In genomic region chr6:115978596-115978995, GRCm38 (mm10) we compare ENCODE assay signal across 24 mouse cellular contexts. TPM values are rescaled to one million over a fixed set of nuclear protein-coding genes. Genes with fewer than 3 reads are reported as not detected.
A peak's percentile ranks its signal among the peaks of the same experiment; 100 is the strongest.
DNase-seq lines count a peak whose midpoint lies in the region; ATAC-seq and TF ChIP-seq lines count a peak whose summit lies in the region.
"Had no signal": no experiment of that assay in that cellular context is flagged by ENCODE, and none has a peak within 500 bp of the region (broad histone marks: within the 10 kb centered on the region; RNA-seq: fewer than 3 reads in every experiment).

No protein-coding gene starts in this region.

- H3K4me3 ChIP-seq in gastrocnemius, adult 2 months = no peak overlapping the region
- H3K4me3 ChIP-seq in liver, postnatal 0 days (ENCODE audit: low read depth, low read length) = no peak overlapping the region
- no peak overlapping the region for H3K4me3 ChIP-seq in liver, embryonic 12.5 days
- H3K4me3 ChIP-seq in E14TG2a.4 (replicated peaks; ENCODE audit: low read length) = no peak overlapping the region
- H3K4me3 ChIP-seq in bone marrow, adult 2 months (replicated peaks; ENCODE audit: control insufficient read depth, low read depth, low read length) = no peak overlapping the region
- H3K4me3 ChIP-seq: embryonic facial prominence, embryonic 10.5 days; erythroblast, embryonic 14.5 days; heart, embryonic 10.5 days; limb, embryonic 15.5 days; neural tube, embryonic 15.5 days had no signal

- TF ChIP-seq POLR2A in bone marrow, adult 2 months (IDR thresholded peaks at IDR 0.05; ENCODE audit: borderline replicate concordance, control insufficient read depth, low read depth, low read length) = no peak

- no peaks in the 10 kb centered on the region for H3K9me3 ChIP-seq in liver, postnatal 0 days (ENCODE audit: low read length)
- no peaks in the 10 kb centered on the region for H3K9me3 ChIP-seq in liver, embryonic 12.5 days (replicated peaks)
- no peaks in the 10 kb centered on the region for H3K9me3 ChIP-seq in E14TG2a.4 (ENCODE audit: low read length)
- H3K9me3 ChIP-seq: embryonic facial prominence, embryonic 10.5 days; heart, embryonic 10.5 days; limb, embryonic 15.5 days; neural tube, embryonic 15.5 days had no signal

- no peak overlapping the region for H3K9ac ChIP-seq in liver, postnatal 0 days (replicated peaks)
- H3K9ac ChIP-seq in liver, embryonic 12.5 days = no peak overlapping the region
- H3K9ac ChIP-seq: limb, embryonic 15.5 days; neural tube, embryonic 15.5 days had no signal

- 0 out of 2 replicates have a peak, but pooled peaks cover 2% of the 10 kb centered on the region for H3K4me1 ChIP-seq in liver, postnatal 0 days (ENCODE audit: insufficient read depth)
- no peaks in the 10 kb centered on the region for H3K4me1 ChIP-seq in liver, embryonic 12.5 days
- H3K4me1 ChIP-seq in E14TG2a.4 (replicated peaks; ENCODE audit: low read depth, low read length) = peaks cover 11% of the 10 kb centered on the region; the same call in 1 of the 2 replicates
- no peaks in the 10 kb centered on the region; the same call in 1 of the 2 replicates for H3K4me1 ChIP-seq in bone marrow, adult 2 months (ENCODE audit: control insufficient read depth, insufficient read depth, low read length)

- ATAC-seq in liver, postnatal 0 days = no peak
- ATAC-seq in liver, embryonic 12.5 days = no peak
- ATAC-seq: forebrain, embryonic 16.5 days; Patski had no signal

- no peaks in the 10 kb centered on the region; the same call in 1 of the 2 replicates for H3K36me3 ChIP-seq in liver, postnatal 0 days (replicated peaks; ENCODE audit: insufficient read depth, low read length)
- peaks cover 3% of the 10 kb centered on the region for H3K36me3 ChIP-seq in liver, embryonic 12.5 days
- no peaks in the 10 kb centered on the region for H3K36me3 ChIP-seq in E14TG2a.4 (ENCODE audit: insufficient read depth, low read length)
- H3K36me3 ChIP-seq: embryonic facial prominence, embryonic 10.5 days; neural tube, embryonic 15.5 days had no signal

- H3K4me2 ChIP-seq in liver, postnatal 0 days (ENCODE audit: low read depth, low read length) = no peak overlapping the region
- H3K4me2 ChIP-seq in liver, embryonic 12.5 days = no peak overlapping the region
- H3K4me2 ChIP-seq: limb, embryonic 15.5 days; neural tube, embryonic 15.5 days had no signal

- TF ChIP-seq EP300 in liver, postnatal 0 days (IDR thresholded peaks at IDR 0.05; ENCODE audit: low read depth) = no peak

- peak; percentile 38 for TF ChIP-seq CTCF in gastrocnemius, adult 2 months (IDR thresholded peaks at IDR 0.05)
- peak; percentile 42 for TF ChIP-seq CTCF in liver, postnatal 0 days (IDR thresholded peaks at IDR 0.05; ENCODE audit: low read depth)
- TF ChIP-seq CTCF in E14TG2a.4 (conservative IDR thresholded peaks at IDR 0.05; ENCODE audit: low read length) = peak; percentile 44
- TF ChIP-seq CTCF in bone marrow, adult 2 months (IDR thresholded peaks at IDR 0.05; ENCODE audit: control insufficient read depth, insufficient read depth, low read length) = peak; percentile 24; the same call in 1 of the 2 replicates

- no peak for DNase-seq in gastrocnemius, adult 2 months
- no peak for DNase-seq in gastrocnemius, postnatal 14 days
- DNase-seq in liver, postnatal 0 days = no peak
- no peak for DNase-seq in MN1 (ENCODE audit: low spot score)
- DNase-seq in cerebellum, adult 9-11 months = no peak
- DNase-seq: adrenal gland, adult 2 months; gastrocnemius, postnatal 10 days; kidney, postnatal 10 days; lung, postnatal 10 days; spleen, adult 18-20 months had no signal

- H3K27ac ChIP-seq in gastrocnemius, adult 2 months = no peak overlapping the region
- no peak overlapping the region for H3K27ac ChIP-seq in liver, postnatal 0 days (ENCODE audit: low read depth)
- H3K27ac ChIP-seq in liver, embryonic 12.5 days = no peak overlapping the region
- H3K27ac ChIP-seq in bone marrow, adult 2 months (ENCODE audit: control insufficient read depth, insufficient read depth, low read depth, low read length, poor library complexity) = no peak overlapping the region
- H3K27ac ChIP-seq: embryonic facial prominence, embryonic 10.5 days; limb, embryonic 15.5 days; neural tube, embryonic 15.5 days had no signal

- intact Hi-C loops in gastrocnemius, adult 2 months (cut with DNase I) = no loop called here
- intact Hi-C loops in gastrocnemius, postnatal 14 days (cut with DNase I; ENCODE audit: low total_unique reads) = no loop called here

- 77% methylated on average over 8 of the region's 8 CpGs for WGBS in liver, postnatal 0 days (ENCODE audit: insufficient replicate concordance)
- WGBS in liver, embryonic 12.5 days (ENCODE audit: insufficient replicate concordance) = 68% methylated on average over 8 of the region's 8 CpGs
- WGBS in bone marrow, adult 2 months = 82% methylated on average over 8 of the region's 8 CpGs

- H3K27me3 ChIP-seq in liver, postnatal 0 days (ENCODE audit: insufficient read depth, low read length) = no peaks in the 10 kb centered on the region
- no peaks in the 10 kb centered on the region for H3K27me3 ChIP-seq in liver, embryonic 12.5 days (replicated peaks)
- peaks cover 13% of the 10 kb centered on the region for H3K27me3 ChIP-seq in E14TG2a.4 (ENCODE audit: insufficient read depth, low read length)
- H3K27me3 ChIP-seq: neural tube, embryonic 15.5 days; Patski had no signal

RNA-seq across cellular contexts. Expression of gene Plxnd1, which starts 16.2 kb away (rescaled TPM):
- 10 to 100 TPM; 14.7 to 26.7 TPM for total RNA-seq in gastrocnemius, adult 2 months (2021)
- 10 to 100 TPM; 65.6 to 80.3 TPM for total RNA-seq in gastrocnemius, postnatal 14 days (2021)
- 8.5 and 8.7 TPM in 2 replicates for polyA plus RNA-seq in liver, postnatal 0 days (2015; fragmentation: Nextera tagmentation; extraction: Ambion mirVana)
- polyA plus RNA-seq in liver, embryonic 12.5 days (2016; fragmentation: Nextera tagmentation; extraction: Ambion mirVana) = 16.2 TPM in 2 replicates
- polyA plus RNA-seq in bone marrow, adult 2 months (2011; ENCODE audit: insufficient read depth, insufficient read length, low replicate concordance, missing spikeins) = 13.7 and 23.8 TPM in 2 replicates

RNA-seq across cellular contexts. Expression of gene H1foo, which starts 33.9 kb away (rescaled TPM):
- not detected for total RNA-seq in gastrocnemius, adult 2 months (2021)
- total RNA-seq in gastrocnemius, postnatal 14 days (2021) = not detected
- not detected in 2 replicates for polyA plus RNA-seq in liver, postnatal 0 days (2015; fragmentation: Nextera tagmentation; extraction: Ambion mirVana)
- not detected in 2 replicates for polyA plus RNA-seq in liver, embryonic 12.5 days (2016; fragmentation: Nextera tagmentation; extraction: Ambion mirVana)
- not detected in 2 replicates for polyA plus RNA-seq in bone marrow, adult 2 months (2011; ENCODE audit: insufficient read depth, insufficient read length, low replicate concordance, missing spikeins)
- total RNA-seq: adrenal gland, adult 2 months; gastrocnemius, postnatal 10 days; heart, postnatal 25 days; left cerebral cortex, postnatal 14 days; megakaryocyte-erythroid progenitor cell, adult 5-6 weeks had no signal
- polyA plus RNA-seq: adrenal gland, adult 2 months; embryonic facial prominence, embryonic 10.5 days; erythroblast, embryonic 14.5 days; forebrain, embryonic 16.5 days; heart, embryonic 10.5 days; limb, embryonic 15.5 days; neural tube, embryonic 15.5 days; Patski; stomach, embryonic 16.5 days had no signal

RNA-seq across cellular contexts. Expression of gene Rho, which starts 47.0 kb away (rescaled TPM):
- total RNA-seq in gastrocnemius, adult 2 months (2021) = under 1 TPM in 1 of 2 experiments, not detected in 1; 0.06 TPM
- under 1 TPM; 0.14 to 0.22 TPM for total RNA-seq in gastrocnemius, postnatal 14 days (2021)
- not detected in 2 replicates for polyA plus RNA-seq in liver, postnatal 0 days (2015; fragmentation: Nextera tagmentation; extraction: Ambion mirVana)
- polyA plus RNA-seq in liver, embryonic 12.5 days (2016; fragmentation: Nextera tagmentation; extraction: Ambion mirVana) = not detected in 2 replicates
- polyA plus RNA-seq in bone marrow, adult 2 months (2011; ENCODE audit: insufficient read depth, insufficient read length, low replicate concordance, missing spikeins) = not detected in 2 replicates
- total RNA-seq: megakaryocyte-erythroid progenitor cell, adult 5-6 weeks had no signal
- polyA plus RNA-seq: erythroblast, embryonic 14.5 days; heart, embryonic 10.5 days had no signal
